Mouse (Mus musculus) telencephalon, adult 2 months (tissue): ENCODE data around the gene Il11ra1.
"Not testable (repeated sequence)": the region's sequence is repeated elsewhere in the genome, so short reads cannot be mapped to it uniquely, and the experiment has no call there.

Experiments
- DNase-seq: peaks from one replicate; pipeline ENCODE4 v3.0.0-alpha.2; 2011; ENCODE audit warnings: low read depth, low spot score

The Il11ra1 gene

DNA sequence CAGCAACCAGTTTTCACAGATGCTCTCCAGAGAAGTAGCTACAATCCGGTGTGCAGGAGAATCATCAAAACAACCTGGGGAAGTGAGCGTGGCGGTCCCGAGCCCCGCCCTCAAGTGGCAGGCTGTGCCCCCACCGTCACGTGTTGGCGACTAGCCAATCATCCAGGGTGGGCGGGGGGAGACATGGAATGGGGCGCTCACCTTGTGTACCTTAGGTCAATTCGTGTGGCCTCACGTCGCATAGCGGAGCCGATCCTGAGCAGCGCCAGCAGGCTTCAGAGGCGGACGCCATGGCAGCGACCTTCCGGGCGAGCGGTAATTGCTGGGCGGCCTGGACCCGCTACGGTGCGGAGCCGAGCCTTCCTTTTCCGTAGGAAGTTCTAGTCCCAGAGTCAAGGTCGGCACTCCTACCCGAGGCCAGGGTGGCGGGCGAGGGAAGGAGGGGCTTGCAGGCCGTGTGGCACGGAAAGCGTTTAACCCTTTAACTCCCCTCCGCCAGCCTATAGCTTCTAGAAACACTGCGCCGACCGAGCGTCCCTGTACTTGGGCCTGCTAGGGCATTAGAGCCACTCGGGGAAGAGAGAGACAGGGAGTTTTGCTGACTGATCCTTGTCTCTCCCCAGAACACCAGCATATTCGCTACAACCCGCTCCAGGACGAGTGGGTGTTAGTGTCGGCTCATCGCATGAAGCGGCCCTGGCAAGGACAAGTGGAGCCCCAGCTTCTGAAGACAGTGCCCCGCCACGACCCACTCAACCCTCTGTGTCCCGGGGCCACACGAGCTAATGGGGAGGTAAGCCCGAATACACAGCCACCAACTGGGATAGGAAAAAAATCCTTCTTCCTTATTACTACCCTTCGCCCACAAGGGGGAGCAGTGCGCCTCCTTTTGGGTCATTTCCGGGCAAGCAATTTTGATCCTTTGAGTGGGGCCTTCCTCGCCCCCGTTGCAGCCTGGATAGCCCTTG, 55.8 kb downstream of the Il11ra1 start, which contains the start of gene Sigmar1:
Gene Sigmar1 (minus strand): TSS at position 820 of the 968 bp plus-strand sequence.
- peak; percentile 61 for DNase-seq

GRCm38 (mm10) chr4:41756440-41756839, 56.7 kb downstream of the Il11ra1 start:
- DNase-seq = no peak

- DNase-seq = no peak
These were observed 57.5 kb downstream of the Il11ra1 start for GRCm38 (mm10) chr4:41757321-41757720.

DNA sequence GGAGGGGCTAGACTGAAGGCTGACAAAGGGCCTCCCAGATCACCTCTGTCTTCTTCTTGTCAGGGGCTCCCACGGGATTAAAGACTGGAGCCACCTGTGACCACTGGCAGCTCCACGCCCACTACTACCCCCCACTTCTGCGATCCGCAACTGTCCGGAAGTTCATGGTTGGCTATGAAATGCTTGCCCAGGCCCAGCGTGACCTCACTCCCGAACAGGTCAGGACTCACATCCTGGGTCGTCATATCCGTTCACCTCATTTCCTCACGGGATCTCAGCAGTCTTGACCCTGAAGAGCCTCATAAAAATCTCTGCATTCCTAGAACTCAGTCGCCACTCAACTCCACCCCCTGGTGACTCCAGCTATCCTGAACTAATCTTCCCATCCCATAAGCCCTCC, 58.2 kb downstream of the Il11ra1 start:
- DNase-seq = no peak

DNA sequence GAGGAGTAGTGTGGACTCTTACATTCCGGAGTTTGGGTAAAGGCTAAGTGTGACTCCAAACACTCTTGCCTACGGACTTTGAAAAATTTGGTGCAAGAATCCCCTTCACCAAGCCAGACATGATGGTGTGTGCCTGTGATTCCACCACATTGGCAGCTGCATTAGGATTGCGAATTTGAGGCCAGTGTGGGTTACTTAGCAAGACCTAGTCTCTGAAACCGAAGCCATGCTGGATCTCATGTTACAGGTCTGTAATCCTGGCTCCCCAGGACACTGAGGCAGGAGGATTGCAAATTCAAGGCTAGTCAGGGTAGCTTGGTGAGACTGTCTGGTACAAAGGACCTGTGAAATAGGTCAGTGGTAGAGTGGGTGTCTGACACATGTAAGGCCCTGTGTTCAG, 58.9 kb downstream of the Il11ra1 start:
- no peak for DNase-seq

- no peak for DNase-seq
These were observed 59.4 kb downstream of the Il11ra1 start for GRCm38 (mm10) chr4:41759206-41759605.

DNA sequence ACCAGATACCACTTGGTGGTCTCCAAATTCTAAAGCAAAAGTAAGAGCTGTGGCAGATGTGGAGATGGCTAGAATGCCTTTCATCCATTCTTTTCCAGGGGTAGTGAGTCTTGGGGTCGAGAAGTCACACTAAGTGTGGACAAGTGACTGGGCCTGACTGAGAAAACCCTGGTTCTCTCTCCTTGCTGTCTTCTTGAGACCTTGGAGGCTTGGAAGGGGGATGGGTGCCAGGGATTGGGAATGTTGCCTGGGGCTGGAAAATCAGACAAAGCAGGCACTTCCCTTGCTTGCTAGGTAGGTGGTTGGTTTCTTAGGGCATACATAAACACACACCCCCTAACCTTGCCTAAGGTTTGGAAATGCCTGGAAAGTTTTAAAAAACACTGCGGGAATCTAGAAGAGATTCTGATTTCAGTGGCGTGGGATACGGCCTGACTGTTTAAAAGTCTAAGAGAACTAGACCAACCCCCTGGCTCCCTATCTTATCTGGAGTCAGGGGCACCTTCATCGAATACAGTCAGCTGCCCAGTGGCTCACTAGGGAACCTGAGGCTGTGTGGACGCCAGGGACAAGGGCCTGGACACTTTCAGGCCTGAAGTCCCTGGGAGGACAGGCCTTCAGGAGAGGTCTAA, 60.0 kb downstream of the Il11ra1 start:
- DNase-seq = no peak

DNA sequence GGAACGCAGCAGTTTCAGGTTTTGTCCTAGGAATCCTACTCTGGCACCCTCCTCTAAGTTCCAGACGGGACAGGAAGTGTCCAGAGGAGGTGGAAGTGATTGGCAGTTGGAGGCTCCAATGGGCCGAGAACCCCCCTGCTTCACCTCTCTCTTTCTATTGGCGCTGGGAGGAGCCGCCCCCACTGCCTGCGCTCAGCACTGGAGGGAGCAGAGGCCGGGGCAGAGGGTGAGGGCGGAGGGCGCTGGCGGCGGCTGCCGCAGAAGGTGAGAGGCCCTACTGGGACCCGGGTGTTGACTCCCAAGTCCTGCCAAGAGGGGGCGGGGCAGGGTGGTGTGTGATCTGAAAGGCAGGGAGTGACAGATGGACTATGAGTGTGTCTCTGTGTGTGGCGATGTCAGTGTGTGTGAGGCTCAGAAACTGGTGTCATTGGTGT, 60.5 kb downstream of the Il11ra1 start:
- DNase-seq = no peak

DNA sequence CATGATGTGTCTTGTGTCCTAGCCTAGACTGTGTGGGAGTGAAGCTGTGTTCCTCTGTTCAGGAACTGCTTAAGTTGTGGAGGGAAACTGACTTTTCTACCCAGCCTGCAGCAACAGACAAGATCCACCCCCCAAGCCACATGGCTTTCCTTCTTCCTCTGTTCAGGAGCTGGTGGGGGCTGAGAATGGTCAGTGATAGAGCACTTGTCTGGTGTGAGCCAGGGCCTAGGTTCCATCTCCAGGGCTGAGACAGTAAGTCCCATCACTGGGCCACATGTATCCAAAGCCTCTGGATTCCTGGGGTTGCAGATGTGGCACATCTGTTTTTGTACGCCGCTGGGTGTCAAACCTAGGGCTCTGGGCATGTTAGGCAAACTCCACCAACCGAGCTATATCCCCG, 61.1 kb downstream of the Il11ra1 start:
- no peak for DNase-seq

- no peak for DNase-seq
These were observed 61.9 kb downstream of the Il11ra1 start for GRCm38 (mm10) chr4:41761680-41762079.

DNA sequence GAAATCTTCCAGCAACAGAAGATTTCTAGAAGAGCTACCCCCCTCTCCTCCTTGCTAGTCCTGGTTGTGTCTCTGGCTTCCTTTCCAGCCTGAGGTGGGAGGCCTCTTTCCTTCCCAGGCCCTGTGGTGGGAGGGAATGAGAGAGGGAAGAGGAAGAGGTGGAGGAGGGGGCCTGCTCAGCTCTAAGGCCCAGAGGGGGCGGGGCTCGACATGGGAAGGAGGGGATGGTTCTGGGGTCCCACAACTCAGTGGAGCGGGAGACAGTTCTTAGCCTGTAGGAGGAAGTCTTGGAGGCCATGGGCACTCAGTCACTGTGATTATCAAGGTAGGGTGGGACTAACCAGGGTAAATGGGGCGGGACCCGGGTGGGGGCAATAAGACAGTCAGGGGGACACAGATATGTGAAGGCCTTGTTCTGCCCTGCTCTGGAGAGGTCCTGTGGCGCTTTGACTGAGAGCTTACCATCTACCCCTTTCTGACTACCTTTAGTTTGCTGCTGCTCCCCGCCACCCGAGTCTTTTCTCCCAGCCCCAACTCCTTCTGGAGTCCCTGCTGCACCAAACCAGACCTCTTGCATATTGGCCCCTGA, 62.4 kb downstream of the Il11ra1 start:
- no peak for DNase-seq

- not testable (repeated sequence) for DNase-seq
These were observed 62.9 kb downstream of the Il11ra1 start for GRCm38 (mm10) chr4:41762688-41763114.

DNA sequence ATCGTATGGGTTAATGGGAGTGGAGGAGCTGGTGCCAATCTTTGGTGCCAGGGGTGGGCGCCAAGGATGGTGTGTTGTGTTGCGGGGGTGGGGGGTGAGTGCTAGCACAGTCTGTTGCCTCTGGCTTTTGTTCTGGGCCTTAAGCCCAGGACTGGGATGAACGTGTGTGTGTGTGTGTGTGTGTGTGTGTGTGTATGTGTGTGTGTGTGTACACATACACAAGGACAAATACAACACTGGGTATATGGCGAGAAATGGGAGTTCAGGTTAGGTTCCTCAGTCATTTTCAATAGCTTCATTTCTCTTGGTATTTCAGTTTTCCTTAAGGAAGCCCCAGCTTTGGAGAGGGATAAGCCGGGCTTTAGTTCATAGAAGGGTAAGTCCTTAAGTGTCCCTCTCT, 63.4 kb downstream of the Il11ra1 start:
- DNase-seq = not testable (repeated sequence)

DNA sequence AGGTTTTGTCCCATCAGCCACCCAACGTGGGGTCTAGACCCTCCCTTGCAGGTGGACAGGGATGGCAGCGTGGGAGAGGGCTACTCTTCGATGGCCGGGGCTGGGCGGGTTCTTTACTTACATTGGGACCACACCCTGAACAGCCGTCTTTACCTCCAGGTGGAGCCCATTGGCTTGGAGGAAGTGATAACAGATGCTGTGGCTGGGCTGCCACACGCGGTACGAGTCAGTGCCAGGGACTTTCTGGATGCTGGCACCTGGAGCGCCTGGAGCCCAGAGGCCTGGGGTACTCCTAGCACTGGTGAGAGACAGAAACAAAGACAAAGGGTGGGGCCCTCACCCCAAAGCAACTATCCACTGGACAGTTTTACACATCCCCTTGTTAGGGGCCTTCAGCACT, 67.5 kb downstream of the Il11ra1 start:
- DNase-seq = not testable (repeated sequence)

DNA sequence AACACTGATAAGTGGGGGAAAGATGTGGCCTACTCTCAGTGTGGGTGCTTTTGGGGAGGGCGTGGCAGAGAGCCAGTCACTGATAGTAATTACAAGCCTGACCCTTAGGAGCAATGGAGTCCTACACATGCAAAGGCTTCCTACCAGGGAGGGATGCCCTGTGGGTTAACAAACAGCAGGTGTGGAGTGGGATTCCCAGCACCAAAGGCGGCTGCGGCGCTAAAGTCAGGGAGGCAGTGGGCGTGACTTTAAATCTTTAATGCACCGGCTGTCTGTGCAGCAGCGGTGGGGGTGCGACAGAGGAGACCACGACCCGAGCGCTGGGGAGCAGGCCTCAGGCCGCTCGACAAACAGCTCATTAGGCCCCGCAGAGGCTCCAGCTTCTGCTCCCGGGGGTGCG, 73.2 kb downstream of the Il11ra1 start:
- not testable (repeated sequence) for DNase-seq

DNA sequence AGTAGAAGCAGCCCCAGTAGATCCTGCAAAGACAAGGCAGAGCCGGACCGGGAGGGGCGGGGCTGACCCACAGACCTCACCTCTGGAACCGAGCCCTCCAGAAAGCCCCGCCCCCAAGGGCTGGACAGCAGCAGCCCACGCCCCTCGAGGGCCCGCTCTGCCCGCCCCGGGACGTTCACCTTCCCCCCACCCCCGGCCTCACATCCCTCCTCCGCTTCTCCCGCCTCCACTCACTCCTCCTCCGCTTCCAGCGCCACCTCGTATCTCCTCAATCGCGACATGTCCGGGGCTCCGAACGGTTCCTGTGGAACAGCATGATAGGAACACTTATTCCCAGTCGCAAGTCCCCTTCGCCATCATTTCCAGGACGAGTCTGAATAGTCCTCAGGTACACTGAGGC, 73.7 kb downstream of the Il11ra1 start:
- not testable (repeated sequence) for DNase-seq

DNA sequence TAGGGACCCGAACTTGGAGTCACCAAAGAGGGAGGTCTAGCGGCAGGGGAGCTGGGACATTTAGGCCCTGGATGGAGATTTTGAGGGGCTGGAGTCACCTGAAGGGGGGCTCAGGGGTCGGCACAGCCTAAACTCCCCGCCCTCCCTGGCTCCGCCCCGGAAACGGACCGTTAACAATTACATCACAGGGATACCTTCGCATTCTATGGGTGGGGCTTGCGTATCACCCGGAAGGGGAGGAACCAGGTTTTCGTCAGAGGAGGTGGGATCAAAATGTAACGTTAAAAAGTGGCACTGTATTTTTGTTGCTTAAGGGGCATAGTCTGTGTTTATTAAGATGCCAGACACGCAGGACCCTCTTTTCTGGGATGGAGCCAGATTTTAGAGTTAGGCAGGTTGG, 74.2 kb downstream of the Il11ra1 start, which contains the start of gene Ccl27a:
Gene Ccl27a (minus strand): TSS at position 246 of the 400 bp plus-strand sequence.
- DNase-seq = not testable (repeated sequence)

DNA sequence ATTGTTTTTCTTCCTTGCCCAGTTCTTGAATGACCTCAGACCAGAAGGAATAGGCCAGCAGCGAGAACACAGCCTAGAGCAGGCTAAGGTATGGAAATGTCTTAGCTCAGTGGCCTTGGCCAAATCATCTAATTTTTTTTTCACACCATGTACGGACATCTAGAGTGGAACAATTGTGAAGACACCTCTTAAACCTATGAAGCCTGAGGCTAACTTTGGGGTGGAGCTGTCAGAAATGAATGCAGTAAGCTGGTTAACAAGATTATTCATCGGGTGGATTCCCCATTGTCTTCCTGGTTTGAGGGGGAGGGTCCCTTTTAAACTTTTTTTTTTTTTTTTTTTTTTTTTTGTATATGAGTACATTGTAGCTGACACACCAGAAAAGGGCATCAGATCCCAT, 74.7 kb downstream of the Il11ra1 start:
- DNase-seq = not testable (repeated sequence)

GRCm38 (mm10) chr4:41775840-41776239, 76.1 kb downstream of the Il11ra1 start:
- not testable (repeated sequence) for DNase-seq

GRCm38 (mm10) chr4:41781271-41781670, 81.5 kb downstream of the Il11ra1 start:
- DNase-seq = not testable (repeated sequence)

DNA sequence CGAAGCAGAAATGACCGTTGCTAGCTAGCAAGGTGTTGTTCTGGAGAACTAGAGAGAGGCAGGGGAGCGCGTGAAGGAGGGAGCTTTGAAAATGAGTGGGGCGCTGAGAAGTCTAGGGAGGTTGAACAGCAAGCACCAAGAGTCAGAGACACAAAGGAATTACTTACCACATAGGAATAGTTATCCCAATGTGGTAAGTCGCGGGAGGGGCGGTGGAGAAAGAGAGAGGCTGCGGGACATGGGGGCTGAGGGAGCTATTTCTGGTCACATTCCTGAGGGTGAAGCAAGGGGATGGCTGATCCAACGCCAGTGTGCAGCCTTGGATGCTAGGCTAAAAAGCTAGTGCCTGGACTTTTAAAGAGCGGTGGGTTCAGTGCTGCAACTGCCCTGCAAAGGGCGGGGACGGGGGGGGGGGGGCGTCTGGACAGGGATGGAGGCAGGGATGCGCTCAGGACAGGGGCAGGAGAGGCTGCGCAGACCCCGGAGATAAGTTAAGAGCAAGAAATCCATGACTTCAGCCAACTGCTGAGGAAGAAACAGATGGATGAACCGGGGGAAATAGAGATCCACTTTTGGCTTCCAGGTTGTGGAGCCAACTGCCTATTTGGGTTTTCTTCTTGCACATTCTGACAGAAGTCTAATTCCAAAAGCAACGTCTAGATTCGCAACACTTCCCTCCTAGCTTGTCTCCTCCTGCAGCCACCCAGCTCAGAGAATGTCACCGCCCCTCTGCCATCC, 82.1 kb downstream of the Il11ra1 start:
- DNase-seq = not testable (repeated sequence)
